Mouse (Mus musculus) cerebellum, postnatal 14 days (tissue): ENCODE data around the gene Tspan13.

ENCODE experiments used
- DNase-seq, 2 experiments: peaks; one replicate each; pipeline ENCODE4 v3.0.0; 2021; ENCODE audit warnings: mixed read lengths in 2 of 2

Gene Tspan13

DNA sequence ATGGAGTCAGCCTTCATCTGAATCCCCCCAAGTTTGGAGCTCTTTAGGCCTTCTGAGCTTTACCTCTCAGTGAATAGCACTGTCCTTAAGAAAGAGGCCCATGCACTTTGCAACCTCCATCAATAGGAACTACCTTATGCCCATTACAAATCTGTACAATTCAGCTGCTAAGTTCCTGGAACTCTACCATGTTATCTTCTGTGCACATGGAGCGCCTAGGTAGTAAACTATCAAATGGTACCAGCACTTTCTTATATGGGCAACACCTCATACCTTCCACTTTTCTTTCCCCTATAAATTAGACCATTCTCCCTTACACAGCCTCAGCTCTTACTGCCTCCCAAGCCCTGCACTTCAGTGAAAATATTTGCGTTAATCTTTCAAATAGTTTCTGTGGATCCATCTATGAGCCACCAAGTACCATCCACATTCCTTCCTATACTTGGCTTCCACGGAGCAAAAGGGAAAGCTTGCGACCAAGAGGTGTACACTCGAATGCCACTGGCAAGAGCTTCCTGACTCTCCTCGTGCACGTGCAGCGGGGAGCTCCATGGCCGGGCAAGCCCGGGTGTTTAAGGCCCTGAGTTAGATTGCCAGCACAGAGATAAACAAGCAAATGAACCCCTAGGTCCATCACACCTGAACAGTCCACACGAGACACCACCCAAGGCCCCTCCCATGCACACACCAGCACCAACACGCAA lies 11.5 kb downstream of the Tspan13 start:
- no peak for DNase-seq

DNA sequence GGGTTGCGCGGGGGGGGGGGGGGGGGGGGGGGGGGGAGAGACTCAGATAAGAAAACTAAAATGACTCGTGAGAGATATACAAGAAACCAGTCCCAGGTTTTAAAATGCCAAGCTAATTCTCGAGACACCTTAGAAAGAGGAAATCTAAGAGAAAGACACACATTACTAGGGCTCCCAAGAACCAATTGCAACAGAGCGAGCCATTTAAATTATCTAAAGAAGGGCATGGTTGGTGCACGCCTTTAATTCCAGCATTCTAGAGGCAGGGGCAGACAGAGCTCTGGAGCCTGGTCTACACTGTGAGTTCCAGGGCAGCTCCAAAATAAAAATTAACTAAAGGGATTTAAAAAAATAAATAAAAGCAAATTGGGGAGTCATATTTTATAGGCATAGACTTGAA lies 12.6 kb downstream of the Tspan13 start:
- DNase-seq = no peak

DNA sequence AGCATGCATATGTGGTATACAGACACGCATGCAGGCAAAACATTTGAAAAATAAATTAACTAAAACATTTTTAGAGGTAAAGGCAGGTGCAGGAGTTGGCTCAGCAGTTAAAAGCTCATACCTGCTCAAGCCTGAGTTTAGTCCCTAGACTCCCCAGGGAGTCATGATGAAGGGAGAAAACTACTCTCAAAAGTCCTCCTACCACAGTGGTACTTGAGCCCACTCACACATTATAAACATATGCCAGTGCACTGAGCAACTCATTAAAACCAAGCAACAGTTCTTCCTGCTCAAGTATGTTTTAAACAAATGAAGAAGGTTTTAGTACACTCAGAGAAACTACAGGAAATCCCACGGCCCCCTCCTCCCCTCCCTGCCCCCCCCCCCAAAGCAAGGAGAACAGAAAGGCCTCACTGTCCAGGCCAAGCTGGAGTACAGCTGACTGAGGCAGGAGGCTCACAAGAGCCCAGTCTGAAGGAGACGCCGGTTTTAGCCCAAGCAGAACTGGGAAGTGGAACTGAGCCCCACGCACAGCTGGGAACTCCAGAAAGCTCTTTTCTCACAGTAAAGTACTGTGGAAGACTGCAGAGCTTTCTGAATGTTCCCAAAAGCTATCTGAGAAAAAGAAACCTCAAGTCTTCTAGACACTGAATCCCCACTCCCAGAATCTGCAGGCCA lies 13.2 kb downstream of the Tspan13 start:
- no peak for DNase-seq

DNA sequence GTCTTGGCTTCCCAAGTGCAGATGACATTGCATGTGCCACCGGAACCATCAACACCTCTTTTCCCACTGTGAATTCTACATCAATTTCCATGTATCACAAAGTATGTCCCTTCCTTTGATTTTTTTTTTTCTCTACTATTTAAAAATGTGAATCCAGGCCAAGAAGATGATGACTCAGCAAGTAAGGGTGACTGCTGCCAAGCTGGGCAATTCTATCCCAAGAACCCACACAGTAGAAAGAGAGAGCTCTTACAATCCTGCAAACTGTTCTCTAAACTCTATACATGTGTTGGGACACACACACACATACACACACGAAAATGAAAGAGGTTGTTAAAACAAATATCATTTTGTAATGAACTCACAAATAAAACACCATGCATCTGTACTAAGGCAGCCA lies 15.1 kb downstream of the Tspan13 start:
- no peak for DNase-seq

DNA sequence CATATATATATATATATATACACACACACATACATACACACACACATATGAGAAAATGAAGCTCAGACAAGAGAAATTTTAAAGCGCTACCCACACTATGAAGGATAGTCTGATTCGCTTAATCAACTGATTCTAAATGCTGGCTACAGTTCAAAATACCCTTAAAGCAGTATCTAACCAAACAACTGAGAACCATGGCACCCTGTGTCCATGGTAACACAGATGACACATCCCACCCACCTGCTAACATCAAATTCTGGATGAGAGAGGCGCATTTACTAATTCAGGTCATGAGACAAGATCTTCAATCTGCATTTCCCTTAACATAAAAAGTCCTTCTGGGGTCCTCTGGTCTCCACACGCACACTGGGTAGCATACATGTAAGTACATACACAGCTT lies 16.2 kb downstream of the Tspan13 start:
- no peak for DNase-seq

DNA sequence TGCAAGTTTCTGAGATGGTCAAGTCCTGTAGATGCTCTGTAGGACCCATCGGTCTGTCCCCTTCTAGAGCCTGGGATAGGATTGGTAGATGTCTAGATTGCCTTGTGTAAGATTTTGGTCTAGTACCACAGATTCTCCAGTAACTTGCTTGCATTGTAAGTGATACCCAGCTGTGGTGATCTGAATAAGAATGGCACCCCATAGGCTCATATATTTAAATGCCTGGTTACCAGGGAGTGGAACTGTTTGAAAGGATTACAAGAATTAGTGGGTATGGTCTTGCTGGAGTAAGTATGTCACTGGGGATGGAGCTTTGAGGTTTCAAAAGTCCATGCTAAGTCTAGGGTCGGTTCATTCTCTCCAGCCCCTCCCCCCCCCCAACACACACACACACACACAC lies 21.6 kb downstream of the Tspan13 start:
- DNase-seq = no peak

DNA sequence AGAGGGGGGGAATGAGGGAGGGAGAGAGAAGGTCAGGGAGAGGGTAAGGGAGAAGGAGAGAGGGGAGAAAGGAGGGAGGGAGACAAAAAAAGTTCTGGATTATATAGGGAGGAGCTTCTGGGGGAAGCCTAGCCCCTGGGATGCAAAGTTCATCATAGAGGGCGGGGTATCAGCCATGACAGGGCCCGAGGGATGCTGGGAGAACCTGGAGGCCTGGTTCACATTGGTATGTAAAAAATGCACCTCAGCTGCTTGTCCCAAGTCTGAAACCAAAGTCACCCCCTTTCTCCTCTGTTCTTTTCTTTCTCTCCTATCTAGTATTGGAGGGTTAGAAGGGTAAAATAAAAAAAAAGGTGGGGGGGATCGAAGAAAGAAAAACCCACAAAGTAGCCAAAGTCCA lies 22.2 kb downstream of the Tspan13 start:
- DNase-seq = no peak

DNA sequence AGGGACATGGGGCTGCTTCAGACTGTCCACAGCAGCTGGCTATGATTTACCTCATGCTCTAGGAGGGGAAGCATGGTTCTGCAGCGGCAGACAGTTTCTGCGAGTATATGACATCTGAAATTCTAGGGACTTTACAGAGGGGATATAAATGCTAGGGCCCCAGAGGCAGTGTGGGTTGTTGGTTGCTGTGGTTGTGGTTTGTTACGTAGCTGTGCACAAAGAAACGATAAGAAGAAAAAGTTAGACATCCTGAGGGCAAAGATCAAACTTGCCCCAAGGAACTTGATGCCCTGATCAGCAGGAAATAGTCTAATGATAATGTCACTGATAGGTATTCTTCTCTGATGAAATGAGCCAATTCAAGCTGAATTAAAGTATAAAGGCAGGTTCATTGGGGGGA lies 22.7 kb downstream of the Tspan13 start:
- no peak for DNase-seq

DNA sequence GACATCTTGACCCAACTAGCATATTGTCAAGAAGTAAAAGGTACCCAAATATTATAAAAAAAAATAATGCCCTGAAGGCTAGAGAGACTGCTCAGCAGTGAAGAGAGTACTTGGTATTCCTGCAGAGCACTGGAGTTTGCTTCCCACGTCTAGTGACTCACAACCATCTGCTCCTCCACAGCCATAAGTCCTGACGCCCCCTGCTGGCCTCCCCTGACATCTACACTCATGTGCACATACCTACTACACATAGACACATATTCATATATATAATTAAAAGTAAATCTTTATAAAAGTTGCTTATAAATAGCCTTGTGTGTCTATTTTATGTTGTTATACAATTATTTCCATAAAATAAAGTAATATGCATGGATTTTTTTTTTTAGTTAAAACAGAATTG lies 24.5 kb downstream of the Tspan13 start:
- DNase-seq = peak in 1 of 2 experiments; percentile 17

DNA sequence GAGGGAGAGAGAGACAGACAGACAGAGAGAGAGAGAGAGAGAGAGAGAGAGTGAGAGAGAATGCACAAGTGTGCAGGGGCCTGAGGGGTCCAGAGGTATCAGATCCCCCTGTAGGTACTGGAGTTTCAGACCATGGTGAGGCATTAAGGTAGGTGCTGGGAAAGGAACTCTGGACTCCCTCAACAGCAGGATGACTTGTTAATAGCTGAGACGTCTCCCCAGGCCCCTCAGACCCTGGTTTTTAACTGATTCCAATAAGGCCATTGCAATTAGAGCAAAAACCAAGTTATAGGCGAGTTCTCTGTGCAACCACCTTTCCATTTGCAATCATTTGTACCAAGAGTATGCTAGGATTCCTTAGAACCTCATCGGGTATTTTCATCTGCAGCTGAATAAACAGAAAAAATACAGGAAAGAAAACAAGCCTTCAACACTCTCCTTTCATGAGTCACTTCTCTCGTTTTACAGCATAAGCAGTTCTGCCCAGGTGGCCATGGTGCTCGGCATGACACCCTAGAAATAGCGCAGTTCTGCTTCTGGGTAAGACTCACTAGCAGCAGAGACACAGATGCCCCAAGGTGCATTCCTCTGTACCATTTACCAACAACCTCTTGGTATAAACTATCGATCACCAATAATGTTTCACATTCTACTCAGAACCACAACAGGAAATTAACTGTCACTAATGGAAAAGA lies 28.9 kb downstream of the Tspan13 start:
- DNase-seq = no peak

DNA sequence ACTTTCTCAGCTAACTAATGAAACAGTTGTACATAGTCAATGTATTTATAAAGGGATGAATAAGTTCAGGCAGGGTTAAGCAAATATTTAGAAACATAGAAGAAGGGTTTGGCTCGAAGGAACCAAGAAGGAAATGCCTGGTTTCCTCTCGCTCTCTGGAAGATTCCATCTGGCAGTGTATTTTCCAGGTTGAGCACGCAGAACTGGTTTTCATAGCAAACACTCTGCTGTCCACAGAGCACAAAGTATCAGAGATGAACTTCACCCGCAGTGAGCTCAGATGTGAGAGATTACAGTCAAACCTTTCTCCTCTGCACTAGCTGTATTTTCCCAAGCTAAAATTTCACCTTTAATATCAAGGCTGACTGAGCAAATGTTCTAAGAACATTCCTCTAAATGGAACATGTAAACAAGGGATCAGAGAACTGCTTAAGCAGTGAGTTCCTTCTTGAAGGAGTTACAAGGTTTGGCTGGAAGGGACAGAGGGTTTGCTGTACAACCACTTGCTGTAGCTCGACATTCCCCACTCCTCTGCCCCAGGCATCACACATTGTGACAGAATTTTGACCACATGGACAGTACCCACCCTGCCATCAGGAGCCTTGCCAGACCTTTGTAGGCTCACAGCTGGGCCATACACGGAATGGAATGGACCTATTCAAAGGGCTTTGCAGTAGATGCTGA lies 33.8 kb downstream of the Tspan13 start:
- DNase-seq = no peak

DNA sequence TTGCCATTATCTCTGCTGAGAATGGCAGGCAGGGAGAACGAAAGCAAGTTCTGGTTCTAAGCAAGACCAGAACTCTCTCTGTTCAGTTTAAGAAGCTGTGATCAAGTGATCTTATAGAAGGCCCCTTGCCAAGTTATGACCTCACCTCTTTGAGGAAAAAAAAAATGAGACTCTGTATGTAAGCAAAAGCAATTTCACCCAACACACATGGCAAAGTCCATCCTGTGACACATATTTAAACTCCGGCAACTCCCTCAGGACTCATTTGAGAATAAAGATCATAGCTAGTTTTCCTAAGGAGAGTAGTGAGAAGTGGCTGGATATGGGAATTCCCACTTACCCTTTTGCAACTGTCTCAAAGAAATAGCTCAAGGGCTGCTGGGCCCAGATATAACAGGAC lies 34.7 kb downstream of the Tspan13 start:
- DNase-seq = no peak

DNA sequence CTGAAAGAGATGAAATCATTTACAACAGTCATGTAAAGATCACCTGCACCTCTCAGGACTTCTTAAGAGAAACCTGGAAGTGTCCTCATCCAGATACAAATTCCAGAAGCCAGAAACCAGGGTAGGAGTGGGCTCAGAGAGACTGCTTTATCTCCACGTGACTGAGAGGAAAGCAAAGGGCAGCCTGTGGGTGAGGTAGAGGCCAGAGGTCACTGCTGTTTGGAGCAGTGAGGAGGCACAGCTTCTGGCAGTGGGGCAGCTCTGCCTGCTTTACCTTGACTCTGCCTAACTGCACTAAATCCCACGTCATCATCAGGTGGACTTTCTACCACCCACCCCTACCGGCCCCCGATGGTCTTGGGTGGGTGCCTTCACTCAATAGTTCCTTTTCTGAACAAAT lies 37.6 kb downstream of the Tspan13 start:
- DNase-seq = no peak

DNA sequence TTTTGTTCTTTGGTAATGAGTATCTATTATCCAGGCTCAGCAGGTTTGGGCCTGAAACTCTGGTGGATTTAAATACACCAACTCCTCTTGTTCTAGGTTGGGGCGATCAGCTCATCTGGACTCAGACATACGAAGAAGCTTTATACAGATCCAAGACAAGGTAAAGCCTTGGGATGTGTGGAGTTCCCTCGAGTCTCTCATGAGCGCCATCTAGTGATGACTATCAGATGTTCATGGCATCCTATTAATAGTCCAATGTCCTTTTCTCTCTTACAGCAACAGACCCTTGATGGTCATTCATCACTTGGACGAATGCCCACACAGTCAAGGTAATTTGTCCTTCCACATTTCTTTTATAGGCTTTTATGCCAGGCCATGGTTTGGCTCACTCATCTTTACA lies 46.5 kb downstream of the Tspan13 start:
- DNase-seq = peak; percentile 46 to 47

DNA sequence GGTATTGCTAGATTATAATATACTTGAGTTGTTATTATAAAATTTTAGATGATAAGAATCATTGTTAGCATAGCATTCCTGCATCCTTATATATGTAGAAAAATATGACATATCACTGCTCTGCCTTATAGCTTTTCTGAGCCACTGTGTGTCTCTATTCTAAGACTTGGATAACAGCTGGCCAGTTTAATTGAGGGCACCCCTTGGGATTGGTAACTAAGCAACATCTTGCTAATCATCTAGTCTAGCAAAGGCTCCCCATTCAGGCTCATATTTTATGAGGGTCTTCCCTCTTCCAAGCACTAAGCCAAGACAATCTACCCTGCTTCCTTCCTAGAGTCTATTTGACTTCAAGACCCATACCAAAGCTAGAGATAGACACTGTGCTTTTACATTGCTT lies 48.2 kb downstream of the Tspan13 start:
- DNase-seq = no peak

DNA sequence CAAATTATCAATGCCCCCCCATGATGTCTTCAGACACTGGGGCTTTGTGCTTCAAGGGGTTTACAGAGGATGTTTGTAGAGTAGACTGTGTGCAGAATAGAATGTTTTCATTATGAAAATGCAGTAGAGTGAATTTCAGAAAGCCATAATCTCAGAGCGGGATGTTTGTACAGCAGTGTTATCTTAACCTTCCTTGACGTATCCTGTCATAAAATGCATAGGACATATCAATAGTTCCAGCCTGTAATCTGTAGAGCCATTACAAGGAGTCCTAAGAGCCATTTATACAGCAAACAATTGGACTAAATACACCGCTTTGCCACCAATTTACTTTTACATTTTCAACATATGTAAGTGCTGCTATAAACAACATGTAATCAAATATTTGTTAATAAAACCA lies 48.7 kb downstream of the Tspan13 start:
- no peak for DNase-seq

DNA sequence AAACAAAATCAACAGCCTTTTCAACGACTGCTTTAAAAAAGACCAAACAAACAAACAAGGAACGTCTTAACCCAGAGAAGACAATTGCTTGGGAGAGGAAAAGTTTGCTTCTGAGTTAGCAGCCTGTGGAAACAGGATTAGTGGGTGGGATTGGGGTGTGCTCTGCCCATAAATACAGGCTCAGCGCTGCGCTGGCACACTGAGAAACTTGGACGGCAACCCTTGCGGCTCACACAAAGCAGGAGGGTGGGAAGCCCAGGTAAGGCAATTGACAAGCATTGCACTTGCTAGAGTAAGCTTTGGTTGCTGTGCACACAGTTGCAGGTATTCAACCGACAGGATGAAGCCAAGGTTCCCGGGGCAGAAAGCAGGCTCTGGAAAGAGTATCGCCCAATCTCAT lies 49.6 kb downstream of the Tspan13 start, which contains the start of gene Agr2:
Gene Agr2, plus strand, starts transcription at position 197 of the 400 bp plus-strand sequence.
- DNase-seq = no peak

DNA sequence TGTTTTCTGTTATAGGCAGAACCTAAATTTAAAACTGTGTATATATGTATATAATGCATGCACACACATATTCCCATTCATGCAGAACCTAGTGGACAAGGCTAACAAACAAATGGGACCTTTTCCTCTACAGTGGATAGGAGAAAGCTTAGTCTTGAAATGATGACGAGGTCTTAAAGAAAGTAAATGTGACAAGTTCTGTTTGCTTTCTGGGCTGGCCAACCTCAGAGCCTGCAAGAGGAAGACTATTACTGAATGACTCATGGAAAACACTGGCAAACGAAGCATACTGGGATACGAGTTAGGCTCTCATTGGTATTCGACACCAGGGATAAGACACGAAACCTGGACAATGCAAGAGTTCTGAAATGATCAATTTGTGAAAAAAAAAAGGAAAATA lies 57.6 kb downstream of the Tspan13 start:
- no peak for DNase-seq

DNA sequence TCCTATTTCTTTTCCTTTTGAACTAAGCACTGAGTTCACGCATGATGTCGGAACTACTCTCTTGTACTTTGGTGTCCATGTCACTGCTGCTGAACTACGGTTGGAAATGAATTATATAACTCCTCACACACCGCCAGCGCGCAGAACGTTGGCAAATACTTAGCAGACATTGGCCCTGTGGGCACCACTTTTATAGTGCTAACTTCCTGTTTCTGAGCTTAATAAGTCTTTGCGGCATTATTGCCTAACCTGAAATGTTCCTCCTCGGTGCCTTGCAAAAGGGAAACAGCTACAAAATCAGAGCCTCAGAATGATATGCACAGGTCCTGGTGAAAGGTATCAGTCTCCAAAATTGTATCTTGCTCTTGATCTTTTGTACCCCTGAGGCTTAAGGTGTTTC lies 58.8 kb downstream of the Tspan13 start:
- no peak for DNase-seq

DNA sequence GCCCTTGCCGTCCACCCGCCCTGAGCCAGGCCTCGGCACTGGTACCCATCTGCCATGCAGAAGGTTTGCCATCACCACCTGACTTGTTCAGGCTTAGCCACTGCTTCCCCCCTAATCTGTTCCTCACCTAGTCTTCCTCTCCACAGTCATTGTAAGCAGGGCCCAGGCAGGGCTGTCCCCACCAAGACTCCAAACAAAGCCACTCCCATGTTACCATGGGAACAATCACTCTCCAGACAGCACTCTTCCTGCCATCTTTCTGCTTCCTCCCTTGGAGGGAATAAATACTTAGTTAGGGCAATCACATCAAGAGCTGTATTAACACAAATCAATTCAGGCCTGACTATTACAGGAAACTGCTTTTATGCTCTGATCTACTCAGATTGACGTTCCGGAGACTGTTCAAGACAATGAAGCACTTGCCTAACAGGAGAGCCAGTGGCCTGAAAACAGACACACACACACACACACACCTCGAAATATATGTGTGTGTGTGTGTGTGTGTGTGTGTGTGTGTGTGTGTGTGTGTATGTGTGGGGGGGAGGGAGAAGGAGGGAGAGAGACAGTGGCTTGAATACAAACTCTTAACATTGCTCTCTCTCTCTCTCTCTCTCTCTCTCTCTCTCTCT lies 60.5 kb downstream of the Tspan13 start:
- DNase-seq = peak; percentile 14 to 24

DNA sequence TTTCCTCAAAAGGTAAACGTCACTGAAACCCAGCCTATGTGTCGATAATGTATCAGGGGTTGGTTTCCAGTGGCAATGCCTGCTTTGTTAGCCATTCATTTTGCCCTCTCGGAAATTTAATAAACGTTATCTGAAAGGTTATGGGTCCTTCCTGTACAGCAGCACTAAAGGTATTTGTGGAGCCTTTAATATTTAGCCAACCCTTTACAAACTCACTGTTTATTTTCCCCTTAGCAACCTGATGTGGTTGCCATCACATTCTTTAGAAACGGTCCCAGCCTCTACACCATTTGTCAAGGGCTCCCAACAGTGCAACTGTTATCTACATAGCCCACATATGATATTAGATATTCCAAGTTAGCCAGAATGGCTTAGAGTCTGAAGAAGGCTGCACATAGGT lies 62.7 kb downstream of the Tspan13 start:
- DNase-seq = no peak

DNA sequence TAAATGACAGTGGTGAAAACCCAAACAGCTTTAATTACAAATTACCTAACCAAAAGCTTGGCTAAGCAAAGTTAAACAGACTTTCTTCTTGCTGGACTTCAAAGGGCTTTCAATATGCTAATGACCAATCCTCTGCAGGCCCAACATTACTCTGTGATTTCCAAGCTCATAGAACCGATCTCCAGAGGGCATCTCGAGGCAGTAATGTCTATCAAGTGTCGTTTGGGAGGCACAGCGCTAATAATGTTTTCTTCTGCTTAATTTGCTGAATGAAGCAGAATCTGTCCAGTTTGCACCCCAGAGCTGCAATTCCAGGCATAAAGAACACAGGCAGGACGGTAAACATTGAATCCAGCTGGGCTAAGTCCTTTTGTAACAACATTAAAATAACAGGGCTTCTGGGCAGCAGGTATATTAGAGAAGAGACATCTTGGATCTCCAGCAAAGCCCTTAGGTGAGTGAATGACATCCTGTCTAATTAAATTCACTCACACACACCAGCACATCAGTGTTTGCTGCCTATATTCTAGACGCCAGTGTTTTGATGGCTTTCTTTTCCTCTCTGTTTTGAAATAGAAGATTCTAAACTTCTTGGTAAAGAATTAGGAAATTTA lies 64.6 kb downstream of the Tspan13 start:
- DNase-seq = no peak

DNA sequence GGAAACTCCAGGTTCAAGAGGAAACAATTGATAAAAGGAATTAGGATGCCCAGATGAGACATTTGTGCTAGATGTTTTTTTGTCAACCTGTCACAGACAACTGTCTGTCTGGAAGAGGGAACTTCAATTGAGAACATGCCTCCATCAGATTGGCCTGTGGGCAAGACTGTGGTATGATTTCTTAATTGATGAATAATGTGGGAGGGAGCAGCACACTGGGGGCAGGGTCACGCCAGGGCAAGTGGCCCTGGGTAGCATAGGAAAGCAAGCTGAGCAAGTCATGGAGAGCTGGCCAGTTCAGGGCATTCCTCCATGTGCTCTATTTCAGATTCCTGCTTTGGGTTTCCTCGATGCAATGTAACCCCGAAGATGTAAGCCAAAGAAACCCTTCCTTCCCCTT lies 66.4 kb downstream of the Tspan13 start:
- DNase-seq = no peak
